Mouse (Mus musculus): ENCODE data around the gene Fbxl15. TPM values are rescaled to one million over a fixed set of nuclear protein-coding genes. Genes with fewer than 3 reads are reported as not detected.

The Fbxl15 gene
- polyA plus RNA-seq, 1 experiment = 18.5 TPM

DNA sequence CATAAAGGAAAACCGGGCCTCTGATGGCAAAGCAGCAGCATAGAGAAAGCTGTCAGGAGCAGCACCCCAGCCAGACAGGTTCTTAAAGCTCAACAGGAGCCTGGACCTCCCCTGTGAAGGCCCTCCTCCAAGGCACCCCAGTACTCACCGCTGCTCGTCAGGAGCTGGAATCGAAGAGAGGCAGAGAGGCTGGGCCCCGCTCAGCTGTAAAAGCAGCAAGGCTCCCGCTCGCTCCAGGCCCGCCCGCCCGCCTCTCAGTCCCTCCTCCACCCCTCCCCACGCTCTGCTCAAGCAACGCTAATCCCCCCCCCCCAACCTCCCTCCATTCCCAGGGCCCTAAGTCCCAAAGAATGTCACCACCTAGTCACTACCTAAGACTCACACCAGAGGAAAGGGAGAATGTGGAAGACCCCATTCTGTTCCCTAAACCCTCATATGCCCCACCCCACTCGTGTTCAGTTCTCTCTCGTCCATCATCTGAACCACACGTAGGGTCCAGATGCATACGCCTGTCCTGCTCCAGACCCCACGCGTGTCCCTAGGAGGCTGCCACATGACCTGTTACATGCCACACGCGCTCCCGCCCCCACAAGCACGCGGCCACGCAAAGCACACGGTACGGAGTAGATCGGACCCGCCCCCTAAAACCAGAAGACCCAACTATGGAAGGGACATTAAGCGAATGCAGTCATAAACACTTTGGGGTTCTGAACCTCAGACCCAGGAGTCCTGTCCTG, 1.8 kb upstream of the Fbxl15 start:
- TF ChIP-seq GATA1 (IDR thresholded peaks at IDR 0.05; ENCODE audit: low read length) = no peak

DNA sequence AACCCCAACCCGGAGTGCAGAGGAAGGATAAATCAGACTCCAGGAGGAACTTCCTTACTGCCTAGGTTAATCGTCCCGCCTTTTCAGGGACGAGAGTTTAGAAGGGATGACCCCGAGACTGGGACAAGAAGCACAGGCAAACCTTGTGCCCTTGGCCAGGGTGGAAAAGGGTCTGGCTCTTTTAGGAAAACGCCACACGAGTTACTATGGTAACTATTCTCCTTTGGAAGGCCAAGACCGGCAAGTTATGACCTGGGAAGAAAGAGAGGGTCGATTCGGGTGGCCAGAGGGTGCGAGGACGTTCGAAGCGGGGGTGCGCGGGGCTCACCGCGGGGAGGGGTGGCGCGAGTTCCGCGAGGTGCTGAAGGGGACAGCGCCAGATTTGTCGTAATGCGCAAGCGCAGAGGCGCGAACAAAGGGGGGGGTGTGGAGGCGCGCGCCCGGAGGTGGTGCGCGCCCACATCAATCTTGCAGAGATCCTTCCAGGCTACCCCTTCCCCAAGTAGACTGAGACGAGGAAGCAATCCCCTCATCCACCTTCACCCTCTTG, 1.2 kb upstream of the Fbxl15 start, which contains the start of gene Psd:
Psd (minus strand) TSS at position 401 of the 550 bp plus-strand sequence.
- no peak for TF ChIP-seq GATA1 (IDR thresholded peaks at IDR 0.05; ENCODE audit: low read length)

DNA sequence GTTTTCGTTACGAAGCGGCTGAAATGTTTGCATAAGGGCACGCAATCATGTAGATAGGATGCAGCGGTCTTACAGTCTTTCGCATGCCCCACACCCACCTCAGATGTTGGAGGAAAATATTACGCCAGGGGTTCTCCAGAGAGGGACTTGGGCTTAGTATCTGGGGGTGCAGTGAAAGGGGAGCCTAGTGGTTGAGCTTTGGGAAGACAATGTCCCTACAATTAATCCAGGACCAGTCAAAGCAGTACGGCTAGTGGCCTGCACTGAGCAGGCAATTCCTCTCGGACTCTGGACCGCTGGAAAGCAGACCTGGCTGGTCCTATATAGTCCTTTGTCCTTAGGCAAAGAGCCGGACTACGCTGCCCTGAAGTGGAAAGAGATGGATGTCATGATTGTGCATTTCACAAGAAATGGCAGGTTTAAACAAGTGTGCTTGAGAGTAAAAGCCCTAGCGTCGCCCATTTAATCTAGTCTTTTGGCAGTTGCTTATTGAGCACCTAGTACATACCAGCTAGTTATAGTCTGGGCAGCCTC, 386 bp upstream of the Fbxl15 start:
- no peak for TF ChIP-seq GATA1 (IDR thresholded peaks at IDR 0.05; ENCODE audit: low read length)

DNA sequence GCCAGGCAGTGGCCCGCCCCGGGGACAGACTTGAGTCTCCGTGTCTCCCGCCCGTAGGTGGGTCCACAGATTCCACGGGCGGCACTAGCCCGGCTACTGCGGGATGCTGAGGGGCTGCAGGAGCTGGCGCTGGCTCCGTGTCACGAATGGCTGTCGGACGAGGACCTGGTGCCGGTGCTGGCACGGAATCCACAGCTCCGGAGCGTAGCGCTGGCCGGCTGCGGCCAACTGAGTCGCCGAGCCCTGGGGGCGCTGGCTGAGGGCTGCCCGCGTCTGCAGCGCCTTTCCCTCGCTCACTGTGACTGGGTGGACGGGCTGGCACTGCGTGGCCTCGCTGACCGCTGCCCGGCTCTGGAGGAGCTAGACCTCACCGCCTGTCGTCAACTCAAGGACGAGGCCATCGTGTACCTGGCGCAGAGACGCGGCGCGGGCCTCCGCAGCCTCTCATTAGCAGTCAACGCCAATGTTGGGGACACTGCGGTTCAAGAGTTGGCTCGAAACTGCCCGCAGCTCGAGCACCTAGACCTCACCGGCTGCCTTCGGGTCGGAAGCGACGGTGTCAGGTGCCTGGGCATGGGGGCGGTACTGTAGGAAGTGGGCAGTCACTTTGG, 1.2 kb downstream of the Fbxl15 start:
- TF ChIP-seq GATA1 (IDR thresholded peaks at IDR 0.05; ENCODE audit: low read length) = no peak

DNA sequence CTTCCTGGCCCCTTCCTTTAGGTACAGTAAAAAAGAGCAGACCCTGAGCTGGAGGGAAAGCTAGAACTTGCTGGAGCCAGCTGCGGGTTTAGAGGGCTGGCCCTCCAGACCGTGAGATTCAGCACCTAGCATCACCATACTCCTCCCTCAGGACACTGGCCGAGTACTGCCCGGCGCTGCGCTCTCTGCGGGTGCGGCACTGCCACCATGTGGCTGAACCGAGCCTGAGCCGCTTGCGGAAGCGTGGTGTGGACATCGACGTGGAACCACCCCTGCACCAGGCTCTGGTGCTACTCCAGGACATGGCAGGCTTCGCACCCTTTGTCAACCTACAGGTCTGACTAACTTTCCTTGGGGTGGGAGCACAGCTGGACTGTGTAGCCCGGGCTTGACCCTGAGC, 2.0 kb downstream of the Fbxl15 start:
- TF ChIP-seq GATA1 (IDR thresholded peaks at IDR 0.05; ENCODE audit: low read length) = no peak

DNA sequence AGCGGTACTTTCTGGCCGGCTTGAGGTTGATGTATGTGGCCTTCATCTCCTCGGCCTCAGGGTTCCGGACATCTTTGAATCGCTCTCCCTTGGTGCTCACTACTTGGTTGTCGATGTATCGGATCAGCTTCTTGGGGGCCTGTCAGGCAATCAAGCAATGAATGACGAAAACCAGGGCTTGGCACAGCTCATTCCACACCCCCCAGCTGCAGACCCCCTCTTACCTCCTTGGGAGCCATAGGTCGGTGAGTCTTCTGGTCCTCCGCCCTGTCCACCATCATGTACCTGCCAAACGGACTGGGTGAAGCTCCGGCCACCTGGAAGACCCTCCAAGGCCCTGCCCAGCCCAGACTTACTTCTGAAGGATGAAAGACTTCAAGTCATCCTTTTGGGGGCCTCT, 2.7 kb downstream of the Fbxl15 start:
- no peak for TF ChIP-seq GATA1 (IDR thresholded peaks at IDR 0.05; ENCODE audit: low read length)

DNA sequence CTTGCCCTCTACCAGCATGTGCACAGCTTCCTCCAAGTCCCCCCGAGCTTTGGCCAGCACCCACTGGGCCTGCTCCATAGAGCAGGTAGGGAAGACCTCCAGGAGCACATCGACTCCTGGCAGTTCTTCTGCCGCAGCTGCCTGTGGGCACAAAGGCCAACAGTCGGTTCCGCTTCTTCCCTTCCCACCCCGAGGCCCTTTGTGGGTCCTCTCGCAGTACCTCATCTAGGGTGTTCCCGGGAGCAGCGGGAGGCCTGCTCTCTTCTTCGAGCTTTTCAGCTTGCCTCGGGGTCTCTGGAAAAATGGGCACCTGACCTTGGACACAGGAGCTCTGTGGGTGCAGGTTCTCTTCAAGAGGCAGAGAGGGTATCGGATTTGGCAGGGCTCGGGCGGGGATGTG, 3.3 kb downstream of the Fbxl15 start:
- no peak for TF ChIP-seq GATA1 (IDR thresholded peaks at IDR 0.05; ENCODE audit: low read length)

DNA sequence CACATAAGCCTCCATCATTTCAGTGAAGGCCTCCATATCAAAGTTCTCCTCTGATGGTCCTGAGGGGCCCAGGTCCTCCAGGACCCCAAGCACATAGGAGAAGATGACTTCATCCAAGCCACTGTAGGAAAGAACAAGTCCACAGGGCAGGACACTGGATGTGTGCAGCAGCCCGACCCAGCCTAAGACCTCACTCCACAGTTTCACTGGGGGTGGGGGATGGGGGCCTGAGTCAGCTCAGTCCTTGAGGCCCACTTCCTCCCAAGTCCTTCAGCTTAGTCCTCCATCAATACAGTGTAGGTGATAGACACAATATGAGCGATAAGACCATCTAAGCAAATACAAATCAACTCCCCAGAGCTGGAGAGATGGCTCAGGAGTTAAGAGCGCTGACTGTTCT, 4.0 kb downstream of the Fbxl15 start:
- TF ChIP-seq GATA1 (IDR thresholded peaks at IDR 0.05; ENCODE audit: low read length) = no peak

DNA sequence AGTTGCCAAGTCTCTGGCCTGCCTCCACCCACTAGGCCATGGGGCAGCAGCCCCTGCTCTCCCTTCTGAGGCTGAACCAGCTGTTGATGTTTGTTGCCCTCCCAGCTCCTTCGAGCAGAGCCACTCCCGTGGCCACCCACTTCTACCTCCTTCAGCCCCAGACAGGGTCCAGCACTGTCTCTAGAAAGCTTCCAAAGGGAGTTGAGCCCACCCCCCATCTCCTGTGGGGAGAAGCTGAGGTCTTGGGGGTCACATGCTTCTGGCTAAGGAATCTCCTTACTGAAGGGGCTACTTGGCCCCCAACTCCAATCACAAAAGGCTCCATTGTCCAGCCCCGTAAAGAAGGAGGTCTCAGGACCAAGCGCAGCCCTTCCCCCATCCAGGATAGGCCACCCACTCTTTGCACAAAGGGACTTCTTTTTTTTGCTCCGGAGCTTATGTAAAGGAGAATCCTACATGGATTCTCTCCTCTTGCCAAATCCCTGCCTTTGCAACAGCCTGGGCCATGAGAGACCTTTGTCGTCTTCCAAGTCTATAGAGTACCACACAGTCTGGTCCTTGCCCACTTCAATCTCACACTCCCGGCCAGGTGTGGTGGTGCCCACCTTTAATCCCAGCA, 4.8 kb downstream of the Fbxl15 start:
- TF ChIP-seq GATA1 (IDR thresholded peaks at IDR 0.05; ENCODE audit: low read length) = no peak

DNA sequence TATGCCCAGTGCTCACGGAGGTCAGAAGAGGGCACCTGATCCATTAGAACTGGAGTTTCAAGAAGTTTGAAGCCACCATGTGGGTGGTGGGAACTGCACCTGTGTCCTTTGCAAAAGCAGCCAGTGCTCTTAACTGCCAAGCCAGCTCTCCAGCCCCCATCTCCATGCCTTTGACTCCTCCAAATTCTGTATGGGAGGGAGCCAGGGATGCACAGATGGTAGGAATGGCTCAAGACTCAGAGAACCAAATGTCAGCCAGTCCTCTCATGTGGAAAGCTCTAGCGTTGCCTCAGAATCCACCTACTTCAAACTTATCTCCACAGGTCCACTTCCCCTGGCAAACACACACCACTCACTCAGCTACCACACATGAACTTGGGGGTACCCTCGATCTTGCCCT, 5.9 kb downstream of the Fbxl15 start:
- no peak for TF ChIP-seq GATA1 (IDR thresholded peaks at IDR 0.05; ENCODE audit: low read length)

DNA sequence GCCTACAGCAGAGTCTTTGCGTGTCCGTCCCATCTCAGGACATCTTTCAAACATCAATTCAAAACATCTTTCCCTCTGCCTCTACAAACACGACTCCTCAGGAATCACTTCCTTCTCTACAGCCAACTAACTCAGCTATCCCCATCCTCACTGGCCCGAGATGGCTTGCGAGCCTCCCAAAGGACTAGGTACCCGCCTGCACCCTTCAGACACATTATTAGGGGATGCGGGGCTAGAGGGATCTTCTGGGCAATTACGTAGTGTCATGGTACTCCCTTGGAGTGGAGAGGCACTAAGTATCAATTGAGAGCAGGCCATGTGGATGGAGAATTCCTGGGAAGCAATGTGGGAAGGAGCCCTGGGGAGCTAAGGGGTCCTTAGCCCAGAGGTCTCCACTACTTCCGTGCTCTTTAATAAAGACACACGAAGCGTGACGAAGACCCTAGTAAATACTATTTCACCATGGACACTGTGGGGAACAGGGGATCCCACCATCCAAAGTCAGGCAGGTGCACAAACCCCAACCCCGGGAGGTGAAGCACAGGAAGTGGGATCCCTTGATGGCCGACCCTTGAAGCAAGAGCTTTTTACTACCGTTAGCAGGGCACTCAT, 9.8 kb downstream of the Fbxl15 start:
- no peak for TF ChIP-seq GATA1 (IDR thresholded peaks at IDR 0.05; ENCODE audit: low read length)

DNA sequence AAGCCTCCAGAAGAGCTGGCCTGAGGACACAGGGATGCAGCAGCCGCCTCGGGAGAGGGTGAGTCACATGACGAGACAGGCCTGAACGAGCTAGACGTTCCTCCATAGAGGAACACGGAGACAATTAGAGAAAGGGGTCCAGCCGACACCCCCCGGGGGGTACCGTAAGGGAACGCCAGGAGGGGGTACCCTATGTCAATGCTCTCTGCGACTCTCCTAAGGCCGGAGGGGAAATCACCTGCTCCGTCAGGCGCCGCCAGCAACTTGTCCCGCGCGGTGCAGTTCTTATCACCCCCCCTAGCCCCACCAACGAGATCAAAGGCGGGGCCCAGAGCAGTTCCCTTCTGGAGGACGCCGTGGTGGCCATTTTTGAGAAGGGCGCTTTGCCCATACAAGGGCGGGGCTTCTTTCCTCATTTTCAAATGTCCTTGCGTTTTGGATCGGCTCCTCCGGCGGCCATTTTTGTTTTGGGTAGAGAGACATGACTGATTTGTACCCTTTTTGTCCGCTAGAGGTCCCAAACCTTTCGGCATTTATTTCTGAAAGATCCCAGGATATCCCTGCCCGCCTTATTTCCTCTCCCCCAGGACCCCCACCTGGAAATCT, 10.4 kb downstream of the Fbxl15 start, which contains the start of gene Cuedc2:
Cuedc2 (minus strand) TSS at position 372 of the 606 bp plus-strand sequence.
- no peak for TF ChIP-seq GATA1 (IDR thresholded peaks at IDR 0.05; ENCODE audit: low read length)

DNA sequence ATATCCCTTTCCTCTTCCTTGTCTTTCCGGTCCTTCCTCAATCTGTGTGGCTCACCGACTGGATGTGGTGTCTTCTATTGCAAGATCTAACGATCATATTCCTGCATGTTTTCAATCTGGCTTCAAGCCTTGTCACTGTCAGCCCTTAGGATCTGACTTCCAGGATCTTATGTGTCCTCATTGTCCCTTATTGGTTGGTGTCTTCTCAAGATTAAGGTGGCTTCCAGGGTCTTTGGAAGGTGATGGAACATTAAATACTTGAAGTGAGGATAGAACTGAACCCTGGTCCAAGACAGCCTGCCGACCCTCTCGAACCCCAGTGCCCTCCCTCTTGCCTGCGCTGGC, 10.9 kb downstream of the Fbxl15 start:
- no peak for TF ChIP-seq GATA1 (IDR thresholded peaks at IDR 0.05; ENCODE audit: low read length)

DNA sequence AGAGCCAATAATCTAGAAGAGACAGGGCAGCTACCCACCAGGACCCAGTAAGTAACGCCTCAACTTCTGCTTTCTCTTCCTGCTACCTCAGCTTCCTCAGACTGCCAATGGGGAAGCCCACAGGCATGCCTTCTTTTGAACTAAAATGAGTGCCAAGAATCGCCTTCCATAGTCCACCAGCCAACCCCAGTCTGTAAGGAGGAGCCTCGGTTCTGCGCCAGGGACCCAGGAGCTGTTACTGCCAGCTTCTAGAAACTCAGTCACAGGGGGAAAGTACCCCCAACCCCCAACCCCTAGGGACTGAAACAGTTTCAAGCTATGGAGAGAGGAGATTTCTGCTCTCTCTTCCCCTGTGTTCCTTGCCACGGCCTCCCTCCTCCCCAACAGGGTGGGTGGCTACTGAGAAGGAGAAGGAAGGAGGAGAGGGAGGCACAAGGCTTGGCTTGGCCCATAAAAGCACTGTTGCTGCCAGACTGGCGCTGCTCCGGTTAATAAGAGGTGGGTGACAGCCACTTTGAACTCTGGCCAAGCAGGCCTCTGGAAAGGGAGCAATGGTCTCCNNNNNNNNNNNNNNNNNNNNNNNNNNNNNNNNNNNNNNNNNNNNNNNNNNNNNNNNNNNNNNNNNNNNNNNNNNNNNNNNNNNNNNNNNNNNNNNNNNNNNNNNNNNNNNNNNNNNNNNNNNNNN, 11.4 kb downstream of the Fbxl15 start:
- TF ChIP-seq GATA1 (IDR thresholded peaks at IDR 0.05; ENCODE audit: low read length) = no peak
